Mouse (Mus musculus): ENCODE data around the gene Samsn1. TPM values are rescaled to one million over a fixed set of nuclear protein-coding genes. Genes with fewer than 3 reads are reported as not detected.
A peak's percentile ranks its signal among the peaks of the same experiment; 100 is the strongest.

Samsn1 gene
- total and polyA plus RNA-seq, 3 experiments, result 5.7 to 453 (median 257) TPM

- Histone ChIP-seq H3K4me1 (ENCODE audit: insufficient read depth, low read depth, low read length) (peaks cover 52% of the 10 kb centered on the region), H3K36me3 (replicated peaks) (peaks cover 75% of the 10 kb centered on the region), H3K27me3 (ENCODE audit: insufficient read depth, low read length) (no peaks in the 10 kb centered on the region), H3K4me3 (ENCODE audit: low read depth, low read length) (no peak overlapping the region), H3K9me3 (replicated peaks) (no peaks in the 10 kb centered on the region)
- no peak for DNase-seq (ENCODE audit: low spot score)
- no peak for ATAC-seq (ENCODE audit: extremely low read depth, insufficient number of reproducible peaks, low FRiP score, poor library complexity, severe bottlenecking)
- no peak for TF ChIP-seq GATA2 (IDR thresholded peaks at IDR 0.05; ENCODE audit: borderline replicate concordance, low read depth, low read length)
- no peak for TF ChIP-seq POLR2AphosphoS5 (IDR thresholded peaks at IDR 0.05; ENCODE audit: insufficient replicate concordance, low read depth, low read length)
- no peak for TF ChIP-seq CTCF (IDR thresholded peaks at IDR 0.05; ENCODE audit: low read depth, low read length)
- TF ChIP-seq TAL1 (conservative IDR thresholded peaks at IDR 0.05; ENCODE audit: low read depth, low read length), result no peak
- TF ChIP-seq GATA1 (IDR thresholded peaks at IDR 0.05; ENCODE audit: borderline replicate concordance, low read length), result no peak
These were observed 157.4 kb downstream of the Samsn1 start for GRCm38 (mm10) chr16:75864673-75865072.

GRCm38 (mm10) chr16:75856343-75856742, 165.7 kb downstream of the Samsn1 start:
- ATAC-seq (ENCODE audit: extremely low read depth, insufficient number of reproducible peaks, low FRiP score, poor library complexity, severe bottlenecking), result no peak
- Histone ChIP-seq H3K27me3 (ENCODE audit: insufficient read depth, low read length) (no peaks in the 10 kb centered on the region), H3K36me3 (replicated peaks) (peaks cover 35% of the 10 kb centered on the region), H3K4me1 (ENCODE audit: insufficient read depth, low read depth, low read length) (peaks cover 47% of the 10 kb centered on the region), H3K9me3 (replicated peaks) (no peaks in the 10 kb centered on the region), H3K4me3 (ENCODE audit: low read depth, low read length) (no peak overlapping the region)
- DNase-seq (ENCODE audit: low spot score), result no peak
- TF ChIP-seq POLR2AphosphoS5 (IDR thresholded peaks at IDR 0.05; ENCODE audit: insufficient replicate concordance, low read depth, low read length) (no peak), TAL1 (conservative IDR thresholded peaks at IDR 0.05; ENCODE audit: low read depth, low read length) (no peak), CTCF (IDR thresholded peaks at IDR 0.05; ENCODE audit: low read depth, low read length) (no peak), GATA1 (IDR thresholded peaks at IDR 0.05; ENCODE audit: borderline replicate concordance, low read length) (no peak), GATA2 (IDR thresholded peaks at IDR 0.05; ENCODE audit: borderline replicate concordance, low read depth, low read length) (no peak)

- H3K36me3 ChIP-seq (replicated peaks), result peaks cover 26% of the 10 kb centered on the region
- no peaks in the 10 kb centered on the region for H3K9me3 ChIP-seq (replicated peaks)
- H3K4me1 ChIP-seq (ENCODE audit: insufficient read depth, low read depth, low read length), result peaks cover 54% of the 10 kb centered on the region
- no peaks in the 10 kb centered on the region for H3K27me3 ChIP-seq (ENCODE audit: insufficient read depth, low read length)
- TF ChIP-seq TAL1 (conservative IDR thresholded peaks at IDR 0.05; ENCODE audit: low read depth, low read length), result no peak
- TF ChIP-seq POLR2AphosphoS5 (IDR thresholded peaks at IDR 0.05; ENCODE audit: insufficient replicate concordance, low read depth, low read length), result no peak
- TF ChIP-seq CTCF (IDR thresholded peaks at IDR 0.05; ENCODE audit: low read depth, low read length), result no peak
- TF ChIP-seq GATA1 (IDR thresholded peaks at IDR 0.05; ENCODE audit: borderline replicate concordance, low read length), result no peak
- no peak for TF ChIP-seq GATA2 (IDR thresholded peaks at IDR 0.05; ENCODE audit: borderline replicate concordance, low read depth, low read length)
- no peak for DNase-seq (ENCODE audit: low spot score)
- no peak overlapping the region for H3K4me3 ChIP-seq (ENCODE audit: low read depth, low read length)
- ATAC-seq (ENCODE audit: extremely low read depth, insufficient number of reproducible peaks, low FRiP score, poor library complexity, severe bottlenecking), result peak; percentile 40
These were observed 166.7 kb downstream of the Samsn1 start for GRCm38 (mm10) chr16:75855402-75855801.

GRCm38 (mm10) chr16:75853556-75854271, 168.4 kb downstream of the Samsn1 start:
- no peaks in the 10 kb centered on the region for H3K9me3 ChIP-seq (replicated peaks)

GRCm38 (mm10) chr16:75852485-75852884, 169.6 kb downstream of the Samsn1 start:
- ATAC-seq (ENCODE audit: extremely low read depth, insufficient number of reproducible peaks, low FRiP score, poor library complexity, severe bottlenecking) (peak; percentile 66), DNase-seq (ENCODE audit: low spot score) (no peak)
- TF ChIP-seq TAL1 (conservative IDR thresholded peaks at IDR 0.05; ENCODE audit: low read depth, low read length) (no peak), CTCF (IDR thresholded peaks at IDR 0.05; ENCODE audit: low read depth, low read length) (no peak), POLR2AphosphoS5 (IDR thresholded peaks at IDR 0.05; ENCODE audit: insufficient replicate concordance, low read depth, low read length) (no peak), GATA2 (IDR thresholded peaks at IDR 0.05; ENCODE audit: borderline replicate concordance, low read depth, low read length) (no peak), GATA1 (IDR thresholded peaks at IDR 0.05; ENCODE audit: borderline replicate concordance, low read length) (no peak)
- peaks cover 4% of the 10 kb centered on the region for H3K36me3 ChIP-seq (replicated peaks)
- no peaks in the 10 kb centered on the region for H3K27me3 ChIP-seq (ENCODE audit: insufficient read depth, low read length)
- no peaks in the 10 kb centered on the region for H3K9me3 ChIP-seq (replicated peaks)
- peaks cover 68% of the 10 kb centered on the region for H3K4me1 ChIP-seq (ENCODE audit: insufficient read depth, low read depth, low read length)
- H3K4me3 ChIP-seq (ENCODE audit: low read depth, low read length), result no peak overlapping the region

More at GRCm38 (mm10) chr16:75853556-75854271, 168.4 kb downstream of the Samsn1 start:
- DNase-seq (ENCODE audit: low spot score) (no peak), ATAC-seq (ENCODE audit: extremely low read depth, insufficient number of reproducible peaks, low FRiP score, poor library complexity, severe bottlenecking) (no peak)
- Histone ChIP-seq H3K27me3 (ENCODE audit: insufficient read depth, low read length) (no peaks in the 10 kb centered on the region), H3K36me3 (replicated peaks) (peaks cover 14% of the 10 kb centered on the region), H3K4me1 (ENCODE audit: insufficient read depth, low read depth, low read length) (peaks cover 65% of the 10 kb centered on the region), H3K4me3 (ENCODE audit: low read depth, low read length) (no peak overlapping the region)
- TF ChIP-seq CTCF (IDR thresholded peaks at IDR 0.05; ENCODE audit: low read depth, low read length) (no peak), TAL1 (conservative IDR thresholded peaks at IDR 0.05; ENCODE audit: low read depth, low read length) (no peak), POLR2AphosphoS5 (IDR thresholded peaks at IDR 0.05; ENCODE audit: insufficient replicate concordance, low read depth, low read length) (no peak), GATA2 (IDR thresholded peaks at IDR 0.05; ENCODE audit: borderline replicate concordance, low read depth, low read length) (no peak), GATA1 (IDR thresholded peaks at IDR 0.05; ENCODE audit: borderline replicate concordance, low read length) (no peak)

GRCm38 (mm10) chr16:75849039-75849438, 173.0 kb downstream of the Samsn1 start:
- Histone ChIP-seq H3K27me3 (ENCODE audit: insufficient read depth, low read length) (no peaks in the 10 kb centered on the region), H3K4me3 (ENCODE audit: low read depth, low read length) (no peak overlapping the region), H3K36me3 (replicated peaks) (no peaks in the 10 kb centered on the region), H3K4me1 (ENCODE audit: insufficient read depth, low read depth, low read length) (peaks cover 46% of the 10 kb centered on the region), H3K9me3 (replicated peaks) (no peaks in the 10 kb centered on the region)
- no peak for TF ChIP-seq CTCF (IDR thresholded peaks at IDR 0.05; ENCODE audit: low read depth, low read length)
- no peak for TF ChIP-seq TAL1 (conservative IDR thresholded peaks at IDR 0.05; ENCODE audit: low read depth, low read length)
- TF ChIP-seq POLR2AphosphoS5 (IDR thresholded peaks at IDR 0.05; ENCODE audit: insufficient replicate concordance, low read depth, low read length), result no peak
- TF ChIP-seq GATA1 (IDR thresholded peaks at IDR 0.05; ENCODE audit: borderline replicate concordance, low read length), result no peak
- no peak for TF ChIP-seq GATA2 (IDR thresholded peaks at IDR 0.05; ENCODE audit: borderline replicate concordance, low read depth, low read length)
- ATAC-seq (ENCODE audit: extremely low read depth, insufficient number of reproducible peaks, low FRiP score, poor library complexity, severe bottlenecking) (no peak), DNase-seq (ENCODE audit: low spot score) (no peak)
